Mouse (Mus musculus) lung, adult 18-20 months (tissue): ENCODE measurements around the gene Stat5b.

Source experiments
- DNase-seq, 2 experiments: peaks; one replicate each; pipeline ENCODE4 v3.0.0; 2022; ENCODE audit warnings: mixed read lengths in 2 of 2

Gene Stat5b

GRCm38 (mm10) chr11:100838894-100839293 lies 11.6 kb downstream of the Stat5b start:
- no peak for DNase-seq

DNA sequence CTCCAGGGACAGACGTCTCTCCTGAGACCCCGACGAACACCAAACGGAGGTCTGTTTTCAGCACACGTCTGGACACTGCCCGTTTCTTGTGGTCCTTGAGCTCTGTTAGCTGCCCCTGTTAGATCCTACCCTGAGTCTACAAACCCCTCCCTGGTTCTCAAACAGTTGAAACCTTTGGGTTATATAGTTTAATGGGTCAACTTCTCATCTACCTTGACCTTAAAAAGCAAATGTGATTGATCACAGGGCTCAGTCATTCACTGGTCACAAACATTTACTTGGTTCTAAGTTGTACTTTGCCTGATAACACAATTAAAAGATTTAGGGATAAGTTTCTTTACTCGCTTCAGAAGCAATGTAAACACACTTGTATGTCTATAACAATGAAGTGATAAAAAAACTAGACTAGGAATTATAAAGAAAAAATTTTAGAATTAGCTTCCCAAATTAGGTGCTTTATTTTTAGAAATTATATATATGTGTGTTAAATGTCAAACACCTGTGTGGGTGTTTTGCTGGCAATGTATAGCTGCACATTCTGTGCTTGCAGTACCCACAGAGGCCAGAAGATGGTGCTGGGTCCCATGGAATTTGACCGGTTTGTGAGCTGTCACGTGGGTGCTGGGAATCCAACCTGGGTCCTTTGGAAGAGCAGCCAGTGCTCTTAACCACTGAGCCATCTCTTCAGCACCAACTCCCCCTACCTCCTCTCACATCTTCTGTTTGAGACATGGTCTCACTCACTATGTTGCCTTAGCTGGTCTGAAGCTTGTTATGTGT lies 13.4 kb downstream of the Stat5b start:
- no peak for DNase-seq

DNA sequence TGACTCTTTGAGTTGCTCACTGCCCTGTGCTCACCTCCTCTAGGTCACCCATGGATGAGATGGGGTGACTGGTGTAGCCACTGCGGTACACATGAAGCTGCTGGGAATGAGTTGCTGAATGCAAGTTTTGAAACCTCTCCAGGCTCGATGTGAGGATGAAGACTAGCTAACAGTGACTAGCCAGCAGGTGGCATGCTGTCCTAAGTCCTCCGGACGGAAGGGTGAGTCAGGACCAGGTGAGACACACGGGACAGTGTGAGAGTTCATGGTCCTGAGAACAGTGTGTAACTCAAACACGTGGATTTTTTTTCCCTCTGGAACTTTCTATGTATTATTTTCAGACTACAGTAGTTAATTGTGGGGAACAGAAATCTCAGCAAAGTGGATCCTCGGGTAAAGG lies 17.1 kb downstream of the Stat5b start:
- DNase-seq = peak; percentile 39 to 45

GRCm38 (mm10) chr11:100831396-100831795 lies 19.1 kb downstream of the Stat5b start:
- no peak for DNase-seq

- DNase-seq = no peak
Measured at GRCm38 (mm10) chr11:100829691-100830090, 20.8 kb downstream of the Stat5b start.

- no peak for DNase-seq
Measured at GRCm38 (mm10) chr11:100828676-100829151, 21.8 kb downstream of the Stat5b start.

DNA sequence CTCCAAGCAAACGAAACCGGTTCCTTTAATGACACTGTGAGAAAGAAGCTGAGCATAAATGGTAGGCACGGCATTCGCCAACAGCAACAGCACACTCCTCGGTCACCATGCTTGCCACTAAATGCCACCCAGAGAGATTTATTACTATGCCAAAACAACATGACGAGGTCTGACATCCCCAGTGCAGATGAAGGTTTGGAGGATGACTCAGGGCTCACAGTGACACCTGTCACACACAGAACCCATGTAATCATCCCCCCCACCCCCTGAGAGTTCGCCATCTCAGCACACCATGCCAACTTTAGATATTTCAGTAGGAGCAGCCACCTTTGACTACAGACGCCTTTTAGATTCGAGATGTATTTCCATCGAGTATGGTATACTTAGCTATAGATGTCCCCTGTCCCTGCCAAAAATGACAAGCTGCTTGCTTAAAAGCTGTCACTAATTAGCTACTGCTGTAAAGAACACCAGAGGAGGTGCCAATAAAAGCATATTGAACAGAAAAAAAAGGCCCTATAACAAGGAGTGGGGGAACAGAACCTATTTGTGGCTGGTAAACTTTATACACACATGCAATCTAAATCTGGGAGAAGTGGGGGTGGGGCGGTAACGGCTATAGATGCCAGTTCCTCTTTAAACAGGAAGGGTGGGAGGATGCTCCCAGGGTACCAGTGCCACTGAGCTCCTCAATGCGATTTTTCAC lies 24.2 kb downstream of the Stat5b start:
- peak; percentile 62 to 66 for DNase-seq

- DNase-seq = no peak
Measured at GRCm38 (mm10) chr11:100825451-100825850, 25.1 kb downstream of the Stat5b start.

GRCm38 (mm10) chr11:100824496-100824895 lies 26.0 kb downstream of the Stat5b start:
- no peak for DNase-seq

GRCm38 (mm10) chr11:100823543-100824313 lies 26.8 kb downstream of the Stat5b start:
- no peak for DNase-seq

DNA sequence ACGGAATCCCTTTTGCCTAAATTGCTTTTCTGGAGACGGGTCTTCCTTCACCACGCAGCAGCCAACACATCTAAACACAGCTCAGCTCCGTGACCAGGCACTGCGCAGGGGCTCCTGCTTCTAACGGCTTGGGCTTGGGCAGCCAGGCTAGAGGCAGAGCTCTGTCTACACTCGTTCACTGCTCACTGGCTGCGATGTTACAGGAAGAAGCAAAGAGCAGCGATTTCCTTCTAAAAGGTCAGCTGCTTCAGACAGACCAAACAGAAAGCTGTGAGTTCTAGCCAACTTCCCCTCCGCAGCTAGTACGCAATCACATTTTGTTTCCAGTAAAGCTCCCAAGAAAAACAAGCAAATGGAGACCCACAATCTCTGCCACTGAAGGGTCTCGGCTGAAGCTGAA lies 28.2 kb downstream of the Stat5b start:
- peak; percentile 67 to 70 for DNase-seq

DNA sequence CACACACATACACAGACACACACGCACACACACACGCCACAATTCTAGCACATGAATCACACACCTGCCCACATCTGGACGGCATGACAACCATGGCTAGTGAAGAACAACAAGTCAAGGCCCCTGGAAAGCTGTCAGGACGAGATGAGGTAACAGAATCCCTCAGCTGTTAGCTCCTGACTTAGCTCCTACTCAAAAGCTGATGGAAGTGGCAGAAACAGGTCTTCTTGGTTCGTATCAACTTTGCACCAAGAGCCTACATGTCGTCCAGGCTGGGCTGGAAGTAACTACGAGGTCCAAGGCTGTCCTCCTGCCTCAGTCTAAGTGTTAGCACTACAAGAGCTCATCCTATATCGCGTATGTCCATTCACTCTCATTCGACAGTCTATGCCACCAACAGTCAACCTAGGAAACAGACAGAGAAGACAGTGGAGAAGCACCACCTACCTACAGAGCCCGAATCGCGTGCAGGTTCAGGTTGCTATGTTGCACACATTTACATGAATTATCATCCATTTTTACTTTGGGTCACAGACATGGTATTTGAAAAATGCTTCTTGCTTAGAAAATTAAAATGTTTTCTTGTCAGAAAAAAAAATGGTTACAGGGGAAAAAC lies 28.8 kb downstream of the Stat5b start:
- no peak for DNase-seq

DNA sequence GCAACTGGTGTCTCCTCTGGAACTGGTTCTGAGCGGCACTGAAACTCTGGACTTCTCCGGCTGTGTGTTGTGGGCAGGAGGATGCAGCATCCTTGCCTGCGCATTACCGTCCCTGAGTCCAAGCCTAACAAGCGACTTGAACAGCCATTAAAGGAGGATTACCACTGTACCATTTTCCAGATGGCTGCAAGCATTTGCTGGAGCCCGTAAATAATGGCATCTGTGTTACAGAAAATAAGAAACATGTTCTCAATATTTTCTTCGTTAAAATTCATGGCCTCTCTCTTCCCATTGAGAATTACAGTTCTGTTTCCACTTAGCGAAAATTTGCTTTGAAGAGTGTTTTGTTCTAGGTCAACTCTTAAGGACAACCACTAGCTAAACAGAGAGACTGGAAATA lies 30.5 kb downstream of the Stat5b start:
- no peak for DNase-seq

DNA sequence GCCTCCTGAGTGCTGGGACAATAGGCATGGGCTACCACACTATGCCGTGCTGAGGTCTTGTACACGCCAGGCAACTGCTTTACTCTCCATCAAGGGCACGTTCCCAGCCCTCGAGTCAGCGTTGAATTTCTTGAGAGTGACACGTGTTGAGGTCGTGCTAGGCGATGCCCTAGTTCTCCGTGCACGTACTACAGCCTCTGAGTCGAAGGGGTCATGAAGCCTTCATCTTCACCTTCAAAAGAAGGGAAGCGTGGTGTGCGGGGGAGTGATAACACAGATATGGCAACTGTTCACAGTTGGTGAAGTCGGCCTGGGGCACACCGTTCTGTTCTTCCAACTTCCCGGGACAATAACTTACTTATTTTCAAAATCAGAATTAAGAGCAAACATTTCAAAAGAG lies 30.9 kb downstream of the Stat5b start:
- DNase-seq = no peak

DNA sequence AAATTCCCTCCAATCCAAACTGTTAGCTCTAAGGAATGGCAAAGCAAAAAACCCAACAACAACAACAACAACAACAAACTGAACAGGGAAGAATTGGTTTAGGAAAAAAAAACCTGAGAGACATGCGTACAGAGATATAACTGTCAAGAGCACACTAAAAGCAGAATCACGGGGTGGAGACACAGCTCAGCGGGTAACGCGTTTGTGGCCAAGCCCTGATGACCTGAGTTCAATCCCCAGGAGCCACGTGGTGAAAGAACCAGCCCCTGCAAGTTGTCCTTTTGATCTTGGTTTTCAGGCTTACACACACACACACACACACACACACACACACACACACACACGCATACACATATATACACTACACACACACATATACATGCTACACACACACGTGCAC lies 31.5 kb downstream of the Stat5b start:
- DNase-seq = no peak

- DNase-seq = no peak
Measured at GRCm38 (mm10) chr11:100818359-100819012, 32.0 kb downstream of the Stat5b start.

GRCm38 (mm10) chr11:100817311-100817710 lies 33.2 kb downstream of the Stat5b start:
- no peak for DNase-seq

DNA sequence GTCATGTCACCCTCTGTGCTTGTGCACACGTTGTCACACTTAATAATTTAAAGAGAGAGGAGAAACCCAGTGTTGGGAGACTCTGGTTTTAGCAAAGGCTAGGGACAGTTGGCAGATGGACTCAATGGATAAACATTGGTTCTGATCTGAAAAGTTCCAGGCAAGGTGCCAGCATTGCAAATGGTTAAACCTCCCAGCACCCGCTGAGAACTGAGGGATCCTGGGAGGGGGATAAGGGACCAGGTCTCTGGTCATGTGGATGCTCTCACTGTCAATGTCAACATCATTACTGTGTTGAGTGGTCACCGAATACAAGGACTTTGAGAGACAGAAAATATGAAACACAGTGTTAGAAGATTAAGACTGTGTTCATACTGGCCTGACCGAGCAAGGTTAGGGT lies 33.7 kb downstream of the Stat5b start:
- DNase-seq = no peak

DNA sequence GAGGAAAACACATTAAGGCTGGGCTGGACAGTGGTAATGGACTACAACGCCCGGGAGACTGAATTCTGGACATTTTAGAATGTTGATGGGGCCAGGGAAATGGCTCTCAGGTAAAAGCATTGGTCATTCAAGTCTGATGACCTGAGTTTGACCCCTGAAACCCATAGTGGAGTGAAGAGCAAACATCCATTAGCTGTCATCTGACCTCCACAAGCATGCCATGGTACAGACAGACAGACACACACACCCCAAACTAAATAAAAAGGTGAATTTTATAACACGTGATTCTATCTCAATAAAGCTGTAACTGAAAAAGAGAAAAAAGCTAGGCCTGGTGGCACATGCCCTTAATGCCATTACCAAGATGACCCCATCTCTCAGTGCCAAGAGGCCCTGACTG lies 34.2 kb downstream of the Stat5b start:
- DNase-seq = no peak

GRCm38 (mm10) chr11:100814498-100814897 lies 36.0 kb downstream of the Stat5b start:
- peak; percentile 84 to 90 for DNase-seq

DNA sequence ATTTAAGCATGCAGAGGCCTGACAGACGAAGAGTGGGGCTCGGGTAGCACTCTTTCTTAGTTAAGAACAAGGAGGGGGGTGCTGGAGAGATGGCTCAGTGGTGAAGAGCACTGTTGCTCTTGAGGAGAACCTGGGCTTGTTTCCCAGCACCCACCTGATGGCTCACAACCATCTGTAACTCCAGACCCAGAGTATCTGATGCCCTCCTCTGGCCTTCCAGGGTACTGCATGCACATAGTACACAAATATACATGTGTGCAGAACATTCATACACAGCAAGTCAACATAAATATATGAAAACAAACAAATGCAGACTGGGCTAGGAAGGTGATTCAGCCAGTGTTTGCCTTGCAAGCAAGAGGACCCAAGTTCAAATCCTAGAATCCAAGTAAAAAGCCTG lies 39.4 kb downstream of the Stat5b start:
- no peak for DNase-seq

GRCm38 (mm10) chr11:100810516-100810915 lies 40.0 kb downstream of the Stat5b start:
- no peak for DNase-seq
